Mouse (Mus musculus): Measurements from ENCODE around the gene Bcl11b.

DNA sequence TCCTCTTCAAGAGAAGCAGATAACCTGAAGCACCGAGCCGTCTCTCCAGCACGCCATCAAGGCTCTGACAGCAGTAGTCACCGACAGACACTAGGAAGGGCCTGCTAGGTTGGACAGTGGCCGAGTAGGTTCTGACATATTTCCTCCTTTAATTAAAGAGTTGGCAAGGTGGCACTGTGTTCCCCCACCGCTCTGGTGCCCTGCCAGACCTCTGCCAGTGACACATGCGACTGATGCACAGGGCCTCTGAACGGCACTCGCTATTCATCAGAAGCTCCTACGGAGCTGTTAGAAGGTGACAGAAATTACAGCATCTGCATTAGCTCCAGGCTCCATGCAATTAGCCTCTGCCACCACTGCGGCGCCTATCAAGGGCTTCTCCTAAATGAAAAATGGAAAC is 8.6 kb upstream of the Bcl11b start:
- no peak for TF ChIP-seq TCF12 (IDR thresholded peaks at IDR 0.05; ENCODE audit: low read depth, low read length)
- TF ChIP-seq CTCF (conservative IDR thresholded peaks at IDR 0.05 in 1 of 2, IDR thresholded peaks at IDR 0.05 in 1 of 2; ENCODE audit: low read depth in 2 of 2, low read length in 2 of 2) = no peak
- TF ChIP-seq SMC3 (IDR thresholded peaks at IDR 0.05; ENCODE audit: low read depth, low read length) = no peak
- TF ChIP-seq SIN3A (IDR thresholded peaks at IDR 0.05; ENCODE audit: low read length) = no peak
- no peak for TF ChIP-seq CHD2 (IDR thresholded peaks at IDR 0.05; ENCODE audit: low read length)
- no peak for TF ChIP-seq POLR2A (IDR thresholded peaks at IDR 0.05; ENCODE audit: low read depth, low read length)
- no peak for TF ChIP-seq EP300 (IDR thresholded peaks at IDR 0.05; ENCODE audit: low read length)
- TF ChIP-seq ETS1 (conservative IDR thresholded peaks at IDR 0.05; ENCODE audit: low read depth, low read length) = no peak
